Mouse (Mus musculus) hindbrain, embryonic 11.5 days (tissue): ENCODE data around the gene Sox11. TPM values are rescaled to one million over a fixed set of nuclear protein-coding genes. Genes with fewer than 3 reads are reported as not detected.

ENCODE experiments used
- ATAC-seq: fragments of 200-750 bp; cut with Nextera tagmentation; 2 replicates; pipeline ENCODE4 v1.8.0; 2017; ENCODE audit warnings: mild to moderate bottlenecking, moderate TSS enrichment, moderate library complexity; ENCODE audit not compliant: low FRiP score
- DNase-seq: peaks from one replicate; pipeline ENCODE4 v3.0.0-alpha.2; 2015; ENCODE audit warnings: low spot score
- H3K27ac ChIP-seq: fragments of 300-500 bp; sonication (generic); 2 replicates; pipeline ENCODE4 v1.5.1; 2014; ENCODE audit warnings: mild to moderate bottlenecking, low read depth, low read length
- H3K27me3 ChIP-seq: fragments of 300-500 bp; sonication (generic); 2 replicates; pipeline ENCODE4 v1.6.1; 2014; ENCODE audit warnings: mild to moderate bottlenecking, low read length, moderate library complexity, mixed read lengths; ENCODE audit not compliant: control insufficient read depth, insufficient read depth
- H3K36me3 ChIP-seq: fragments of 300-500 bp; sonication (generic); 2 replicates; pipeline ENCODE4 v1.6.1; 2014; ENCODE audit warnings: mild to moderate bottlenecking, low read length, moderate library complexity, mixed read lengths; ENCODE audit not compliant: control insufficient read depth, insufficient read depth
- H3K4me1 ChIP-seq: fragments of 300-500 bp; sonication (generic); replicated peaks from 2 replicates; pipeline ENCODE4 v1.6.1; 2014; ENCODE audit warnings: low read length, mixed read lengths; ENCODE audit not compliant: control insufficient read depth, insufficient read depth
- H3K4me2 ChIP-seq: fragments of 300-500 bp; sonication (generic); replicated peaks from 2 replicates; pipeline ENCODE4 v1.6.1; 2014; ENCODE audit warnings: mild to moderate bottlenecking, low read depth, low read length
- H3K4me3 ChIP-seq: fragments of 300-500 bp; sonication (generic); 2 replicates; pipeline ENCODE4 v1.5.1; 2014; ENCODE audit warnings: low read depth, low read length
- H3K9ac ChIP-seq: fragments of 300-500 bp; sonication (generic); 2 replicates; pipeline ENCODE4 v1.6.1; 2014; ENCODE audit warnings: low read depth, low read length
- H3K9me3 ChIP-seq: fragments of 300-500 bp; sonication (generic); 2 replicates; pipeline ENCODE4 v1.6.1; 2016; ENCODE audit warnings: low read length; ENCODE audit not compliant: control insufficient read depth
- WGBS: fragments of 180-500 bp; shearing (Covaris S2); extraction: QIAGEN DNeasy Blood & Tissue Kit; methylation state at CpG from one replicate; pipeline ENCODE4 v1.1.7; 2014; 5-methylcytosine and 5-hydroxymethylcytosine counted together
- polyA plus RNA-seq: library from polyadenylated mRNA; unstranded; fragments of >200 nt; fragmentation: Nextera tagmentation; extraction: Ambion mirVana; gene quantifications from 2 replicates; pipeline ENCODE4 v1.2.1, GENCODE M21; 2014

Sox11 gene
- polyA plus RNA-seq, 1 experiment from 2014 or later = 786 TPM

- Histone ChIP-seq H3K27ac (0 out of 2 replicates have a peak overlapping the region, but pooled peaks have one; percentile 12), H3K4me1 (peaks cover 6% of the 10 kb centered on the region), H3K4me3 (no peak overlapping the region), H3K27me3 (no peaks in the 10 kb centered on the region), H3K9ac (no peak overlapping the region), H3K4me2 (no peak overlapping the region), H3K36me3 (no peaks in the 10 kb centered on the region), H3K9me3 (no peaks in the 10 kb centered on the region)
- 22% methylated on average over 12 of the region's 12 CpGs for WGBS
- peak; percentile 24 for DNase-seq
- ATAC-seq = peak; percentile 51
Measured at GRCm38 (mm10) chr12:27357076-27357637, 14.8 kb upstream of the Sox11 start.

- no peak overlapping the region for H3K4me2 ChIP-seq
- no peak for ATAC-seq
- no peaks in the 10 kb centered on the region for H3K36me3 ChIP-seq
- 83% methylated on average over 5 of the region's 5 CpGs for WGBS
- H3K27me3 ChIP-seq = no peaks in the 10 kb centered on the region
- no peak for DNase-seq
- H3K27ac ChIP-seq = no peak overlapping the region
- H3K4me1 ChIP-seq = peaks cover 6% of the 10 kb centered on the region
- H3K4me3 ChIP-seq = no peak overlapping the region
- no peak overlapping the region for H3K9ac ChIP-seq
- no peaks in the 10 kb centered on the region for H3K9me3 ChIP-seq
Measured at GRCm38 (mm10) chr12:27356571-27356970, 14.2 kb upstream of the Sox11 start.

- Histone ChIP-seq H3K27me3 (no peaks in the 10 kb centered on the region), H3K36me3 (0 out of 2 replicates have a peak, but pooled peaks cover 4% of the 10 kb centered on the region), H3K4me2 (peak overlapping the region; percentile 76), H3K27ac (peak overlapping the region; percentile 100), H3K9ac (peak overlapping the region; percentile 91), H3K9me3 (no peaks in the 10 kb centered on the region), H3K4me1 (no peaks in the 10 kb centered on the region), H3K4me3 (peak overlapping the region; percentile 100)
- DNase-seq (no peak), ATAC-seq (no peak)
- WGBS = 2% methylated on average over 17 of the region's 17 CpGs
Measured at GRCm38 (mm10) chr12:27343606-27344410, 1.4 kb upstream of the Sox11 start.

GRCm38 (mm10) chr12:27342691-27343605 is 574 bp upstream of the Sox11 start:
- ATAC-seq = peak; percentile 94
- H3K36me3 ChIP-seq = 0 out of 2 replicates have a peak, but pooled peaks cover 4% of the 10 kb centered on the region
- H3K9me3 ChIP-seq = no peaks in the 10 kb centered on the region
- peak overlapping the region; percentile 76 for H3K4me2 ChIP-seq
- DNase-seq = peak; percentile 97
- H3K4me1 ChIP-seq = no peaks in the 10 kb centered on the region
- H3K9ac ChIP-seq = peak overlapping the region; percentile 100
- 0% methylated on average over 66 of the region's 83 CpGs for WGBS
- H3K27me3 ChIP-seq = no peaks in the 10 kb centered on the region
- peak overlapping the region; percentile 100 for H3K27ac ChIP-seq
- peak overlapping the region; percentile 100 for H3K4me3 ChIP-seq

- H3K9ac ChIP-seq = peak overlapping the region; percentile 100
- H3K27ac ChIP-seq = peak overlapping the region; percentile 100
- 0 out of 2 replicates have a peak, but pooled peaks cover 4% of the 10 kb centered on the region for H3K36me3 ChIP-seq
- no peaks in the 10 kb centered on the region for H3K9me3 ChIP-seq
- peak overlapping the region; percentile 100 for H3K4me3 ChIP-seq
- H3K4me2 ChIP-seq = peak overlapping the region; percentile 29
- DNase-seq (peak; percentile 79), ATAC-seq (no peak)
- H3K27me3 ChIP-seq = no peaks in the 10 kb centered on the region
- H3K4me1 ChIP-seq = peaks cover 1% of the 10 kb centered on the region; the same call in 1 of the 2 replicates
- WGBS = under 1% methylated on average over 72 of the region's 80 CpGs
Measured at GRCm38 (mm10) chr12:27341130-27341870, 1.1 kb downstream of the Sox11 start.

- ATAC-seq (no peak), DNase-seq (peak; percentile 74)
- no peak overlapping the region for H3K4me2 ChIP-seq
- H3K27ac ChIP-seq = peak overlapping the region; percentile 100
- peaks cover 2% of the 10 kb centered on the region; the same call in 1 of the 2 replicates for H3K4me1 ChIP-seq
- under 1% methylated on average over 14 of the region's 14 CpGs for WGBS
- no peaks in the 10 kb centered on the region for H3K9me3 ChIP-seq
- peak overlapping the region; percentile 100 for H3K4me3 ChIP-seq
- no peaks in the 10 kb centered on the region for H3K27me3 ChIP-seq
- H3K9ac ChIP-seq = peak overlapping the region; percentile 100
- H3K36me3 ChIP-seq = 0 out of 2 replicates have a peak, but pooled peaks cover 4% of the 10 kb centered on the region
Measured at GRCm38 (mm10) chr12:27340451-27341035, 1.8 kb downstream of the Sox11 start.

GRCm38 (mm10) chr12:27339171-27339751 is 3.1 kb downstream of the Sox11 start:
- ATAC-seq (no peak), DNase-seq (peak; percentile 79)
- Histone ChIP-seq H3K36me3 (0 out of 2 replicates have a peak, but pooled peaks cover 4% of the 10 kb centered on the region), H3K4me2 (peak overlapping the region; percentile 42), H3K27ac (peak overlapping the region; percentile 94), H3K4me1 (peaks cover 2% of the 10 kb centered on the region; the same call in 1 of the 2 replicates), H3K9me3 (no peaks in the 10 kb centered on the region), H3K4me3 (peak overlapping the region; percentile 100), H3K9ac (peak overlapping the region; percentile 99), H3K27me3 (no peaks in the 10 kb centered on the region)
- 0% methylated on average over 45 of the region's 47 CpGs for WGBS
